Mouse (Mus musculus): ENCODE data around the gene Nip7. TPM values are rescaled to one million over a fixed set of nuclear protein-coding genes. Genes with fewer than 3 reads are reported as not detected.

Nip7 gene
- polyA plus RNA-seq, 1 experiment from 2014 or later: 123 TPM

DNA sequence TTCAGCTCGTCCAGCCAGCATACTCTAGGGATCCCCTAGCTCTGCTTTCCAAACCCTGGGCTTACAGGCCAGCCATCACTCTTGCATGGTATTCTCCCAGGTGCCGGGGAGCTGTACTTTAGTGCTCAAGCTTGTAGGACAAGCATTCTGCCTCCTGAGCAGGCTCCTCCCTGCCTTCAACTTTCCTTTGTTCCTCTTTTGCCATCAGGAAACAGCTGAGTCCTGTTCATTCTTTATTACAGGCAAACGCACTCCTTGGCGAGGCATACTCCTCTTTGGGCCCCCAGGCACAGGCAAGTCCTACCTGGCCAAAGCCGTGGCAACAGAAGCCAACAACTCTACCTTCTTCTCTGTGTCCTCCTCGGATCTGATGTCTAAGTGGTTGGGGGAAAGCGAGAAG lies 16.0 kb upstream of the Nip7 start:
- Histone ChIP-seq H3K36me3 (replicated peaks) (peaks cover 84% of the 10 kb centered on the region), H3K27ac (replicated peaks) (no peak overlapping the region), H3K4me3 (no peak overlapping the region), H3K27me3 (replicated peaks; ENCODE audit: low read depth, poor library complexity, severe bottlenecking) (no peaks in the 10 kb centered on the region), H3K4me1 (no peaks in the 10 kb centered on the region), H3K9me3 (no peaks in the 10 kb centered on the region)
- 87% methylated on average over 7 of the region's 7 CpGs for WGBS
- DNase-seq (ENCODE audit: low spot score): no peak

DNA sequence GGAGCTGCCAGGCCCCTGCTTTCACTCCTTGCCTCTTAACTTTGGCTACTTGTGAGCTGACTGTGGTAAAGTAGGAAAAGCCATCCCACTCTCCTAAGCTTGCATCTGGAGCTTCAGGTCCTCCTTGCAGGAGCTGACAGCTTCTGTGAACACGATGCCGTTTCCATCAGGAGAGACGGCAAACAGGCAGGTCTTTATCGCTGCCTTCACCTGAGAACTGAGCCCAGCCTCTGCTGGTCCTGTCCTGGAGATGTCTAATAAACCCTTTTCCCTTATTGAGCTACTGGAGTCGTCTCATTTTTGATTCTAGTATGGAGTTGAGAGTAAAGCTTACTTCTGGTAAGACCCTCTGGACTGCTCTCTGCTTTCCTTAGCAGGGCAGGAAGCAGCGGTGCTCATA lies 11.2 kb upstream of the Nip7 start:
- peaks cover 90% of the 10 kb centered on the region for H3K36me3 ChIP-seq (replicated peaks)
- no peak overlapping the region for H3K27ac ChIP-seq (replicated peaks)
- peaks cover 25% of the 10 kb centered on the region for H3K4me1 ChIP-seq
- H3K9me3 ChIP-seq: no peaks in the 10 kb centered on the region
- no peak for DNase-seq (ENCODE audit: low spot score)
- no peak overlapping the region for H3K4me3 ChIP-seq
- H3K27me3 ChIP-seq (replicated peaks; ENCODE audit: low read depth, poor library complexity, severe bottlenecking): no peaks in the 10 kb centered on the region
- 93% methylated on average over 6 of the region's 6 CpGs for WGBS

DNA sequence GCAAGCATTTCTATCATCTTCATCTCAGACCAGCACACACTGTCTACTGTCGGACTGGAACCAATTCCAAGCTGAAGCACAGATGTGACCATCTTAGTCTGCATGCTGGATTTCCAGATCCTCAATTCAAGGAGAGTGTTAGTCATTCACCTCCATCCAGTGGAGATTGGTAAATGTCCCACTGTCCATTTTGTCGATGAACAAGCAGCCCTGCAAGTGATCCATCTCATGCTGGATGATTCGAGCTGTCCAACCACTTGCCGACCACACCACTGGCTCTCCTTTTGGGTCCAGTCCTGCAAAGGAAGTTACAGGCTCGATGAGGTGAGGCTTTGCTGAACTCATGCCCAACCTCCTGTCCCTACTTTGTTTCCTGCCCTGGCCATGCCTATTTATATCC lies 9.7 kb upstream of the Nip7 start:
- Histone ChIP-seq H3K4me1 (peaks cover 25% of the 10 kb centered on the region), H3K27ac (replicated peaks) (no peak overlapping the region)

DNA sequence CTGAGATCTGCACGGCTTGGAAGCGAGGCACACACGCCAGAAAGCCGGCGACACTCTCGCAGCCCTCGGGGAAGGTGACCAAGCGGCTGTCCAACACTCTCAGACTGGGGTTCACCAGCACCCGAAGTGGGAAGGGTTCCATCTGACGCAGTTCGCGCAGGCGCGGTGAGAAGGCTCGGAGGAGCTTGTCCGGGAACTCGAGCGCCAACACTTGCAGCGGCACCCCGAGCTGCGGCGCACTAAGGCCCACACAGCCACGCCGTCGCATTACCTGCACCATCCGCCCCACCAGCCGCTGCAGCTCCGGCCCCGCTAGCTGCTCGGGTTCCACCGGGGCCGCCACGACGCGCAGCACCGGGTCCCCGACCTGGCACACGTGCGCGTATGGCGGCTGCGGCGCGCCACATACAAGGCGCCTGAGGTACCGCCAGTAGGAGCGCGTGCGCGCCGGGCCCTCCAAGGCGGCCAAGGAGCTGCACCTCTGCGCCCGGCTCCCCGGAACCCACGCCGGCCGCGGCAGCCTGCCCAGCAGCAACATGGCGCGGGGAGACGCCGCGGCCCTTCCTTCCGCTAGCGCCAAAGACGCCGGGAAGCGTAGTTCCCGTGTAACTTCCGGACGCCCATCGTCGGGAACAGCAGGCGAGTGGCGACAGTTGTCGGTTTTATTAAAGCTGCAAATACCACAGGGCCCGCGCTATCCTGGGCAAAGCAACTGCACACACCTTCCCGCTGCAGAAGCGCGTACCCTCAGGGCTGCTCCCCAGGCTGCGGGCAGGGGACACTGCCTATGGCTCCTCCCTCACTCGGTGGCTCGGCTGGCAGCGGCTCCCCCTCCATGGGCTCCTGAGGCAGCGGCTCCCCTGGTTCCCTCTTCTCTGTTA lies 8.4 kb upstream of the Nip7 start, which contains the start of gene Pdf:
TSS of gene Pdf (minus strand) at position 554 of the 881 bp plus-strand sequence.
- peaks cover 90% of the 10 kb centered on the region for H3K36me3 ChIP-seq (replicated peaks)
- H3K9me3 ChIP-seq: no peaks in the 10 kb centered on the region
- no peaks in the 10 kb centered on the region for H3K27me3 ChIP-seq (replicated peaks; ENCODE audit: low read depth, poor library complexity, severe bottlenecking)
- H3K4me1 ChIP-seq: peaks cover 25% of the 10 kb centered on the region
- peak within 1 kb of the TSS; percentile 94 for H3K27ac ChIP-seq (replicated peaks)
- peak; percentile 82 for DNase-seq (ENCODE audit: low spot score)
- H3K4me3 ChIP-seq: peak within 1 kb of the TSS; percentile 95
- WGBS: under 1% methylated on average over 87 of the region's 87 CpGs

More for the DNA sequence above, 9.7 kb upstream of the Nip7 start:
- no peak for DNase-seq (ENCODE audit: low spot score)
- no peaks in the 10 kb centered on the region for H3K27me3 ChIP-seq (replicated peaks; ENCODE audit: low read depth, poor library complexity, severe bottlenecking)
- WGBS: 88% methylated on average over 5 of the region's 5 CpGs
- H3K36me3 ChIP-seq (replicated peaks): peaks cover 90% of the 10 kb centered on the region
- H3K4me3 ChIP-seq: peak overlapping the region; percentile 95
- H3K9me3 ChIP-seq: no peaks in the 10 kb centered on the region

DNA sequence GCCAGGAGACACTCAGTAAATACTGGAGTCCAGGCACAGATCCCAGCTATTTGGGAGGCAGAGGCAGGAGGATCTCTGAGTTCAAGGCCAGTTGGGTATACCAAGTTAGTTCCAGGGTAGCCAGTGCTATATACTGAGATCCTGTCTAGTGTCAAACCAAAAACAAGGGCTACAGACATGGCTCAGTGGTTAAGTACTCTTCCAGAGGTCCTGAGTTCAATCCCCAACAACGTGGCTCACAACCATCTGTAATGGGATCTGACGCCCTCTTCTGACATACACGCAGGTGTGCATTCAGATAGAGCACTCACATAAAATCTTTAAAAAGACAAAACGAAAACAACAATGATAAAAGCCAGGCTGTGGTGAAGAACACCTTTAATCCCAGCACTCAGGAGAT lies 7.2 kb upstream of the Nip7 start:
- H3K27ac ChIP-seq (replicated peaks): no peak overlapping the region
- H3K36me3 ChIP-seq (replicated peaks): peaks cover 90% of the 10 kb centered on the region
- H3K4me3 ChIP-seq: peak overlapping the region; percentile 95
- H3K4me1 ChIP-seq: peaks cover 25% of the 10 kb centered on the region
- H3K9me3 ChIP-seq: no peaks in the 10 kb centered on the region
- H3K27me3 ChIP-seq (replicated peaks; ENCODE audit: low read depth, poor library complexity, severe bottlenecking): no peaks in the 10 kb centered on the region
- DNase-seq (ENCODE audit: low spot score): no peak
- 96% methylated on average over 4 of the region's 4 CpGs for WGBS

DNA sequence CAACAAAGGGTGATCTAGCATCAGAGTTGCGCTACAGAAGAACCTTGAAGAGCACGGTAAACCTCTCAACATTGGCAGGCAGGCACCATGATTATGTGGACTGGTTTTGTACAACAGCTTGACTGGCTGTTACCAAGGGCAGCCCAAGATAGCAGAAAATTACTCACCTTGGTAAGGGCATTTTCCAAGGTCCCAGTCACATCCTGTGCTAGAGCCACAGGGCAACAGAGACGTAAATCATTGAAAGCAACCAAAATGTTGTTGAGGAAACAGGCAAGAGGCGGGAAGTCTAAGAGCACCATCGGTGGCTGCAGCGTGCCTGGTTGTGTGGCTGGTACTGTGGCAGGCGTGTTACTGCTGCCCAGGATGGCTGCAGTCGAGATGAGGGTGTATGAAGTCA lies 4.6 kb upstream of the Nip7 start:
- DNase-seq (ENCODE audit: low spot score): no peak
- Histone ChIP-seq H3K4me1 (peaks cover 38% of the 10 kb centered on the region), H3K27ac (replicated peaks) (no peak overlapping the region), H3K36me3 (replicated peaks) (peaks cover 71% of the 10 kb centered on the region), H3K4me3 (no peak overlapping the region), H3K9me3 (no peaks in the 10 kb centered on the region), H3K27me3 (replicated peaks; ENCODE audit: low read depth, poor library complexity, severe bottlenecking) (no peaks in the 10 kb centered on the region)
- WGBS: 94% methylated on average over 8 of the region's 8 CpGs

DNA sequence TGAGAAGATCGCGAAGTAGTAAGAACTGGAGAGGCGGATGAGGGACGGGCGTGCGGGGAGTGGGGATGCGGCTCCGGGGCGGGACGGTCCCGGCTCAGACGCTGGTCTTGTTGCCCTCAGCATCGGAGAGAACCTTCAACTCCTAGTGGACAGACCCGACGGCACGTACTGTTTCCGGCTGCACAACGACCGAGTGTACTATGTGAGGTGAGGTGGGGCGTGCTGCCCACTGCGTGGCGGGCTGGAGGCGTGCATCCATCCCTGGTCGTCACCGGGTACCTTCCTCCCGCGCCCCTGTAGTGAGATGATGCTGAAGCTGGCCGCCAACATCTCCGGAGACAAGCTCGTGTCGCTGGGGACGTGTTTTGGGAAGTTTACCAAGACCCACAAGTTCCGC lies 294 bp downstream of the Nip7 start:
- Histone ChIP-seq H3K27me3 (replicated peaks; ENCODE audit: low read depth, poor library complexity, severe bottlenecking) (no peaks in the 10 kb centered on the region), H3K27ac (replicated peaks) (peak overlapping the region; percentile 88), H3K36me3 (replicated peaks) (peaks cover 64% of the 10 kb centered on the region), H3K4me1 (peaks cover 25% of the 10 kb centered on the region), H3K4me3 (peak overlapping the region; percentile 87), H3K9me3 (no peaks in the 10 kb centered on the region)
- no peak for DNase-seq (ENCODE audit: low spot score)
- under 1% methylated on average over 33 of the region's 33 CpGs for WGBS

DNA sequence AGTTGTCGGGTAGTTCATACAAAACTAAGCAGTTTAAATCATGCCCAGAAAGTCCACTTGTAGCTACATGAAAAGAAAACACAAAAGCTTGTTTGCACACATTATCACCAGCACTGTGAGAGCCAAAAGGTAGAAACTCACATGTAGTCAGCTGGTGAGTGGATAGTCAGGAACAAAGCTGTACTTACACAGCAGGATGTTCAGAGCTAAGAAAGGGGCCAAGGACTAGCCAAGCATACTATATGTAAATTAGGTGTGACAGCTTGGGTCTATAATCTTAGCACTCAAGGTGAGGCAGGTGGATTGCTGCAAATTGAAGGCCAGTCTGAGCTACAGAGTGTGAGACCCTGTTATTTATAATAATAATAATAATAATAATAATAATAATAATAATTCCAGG lies 5.9 kb downstream of the Nip7 start:
- Histone ChIP-seq H3K36me3 (replicated peaks) (peaks cover 33% of the 10 kb centered on the region), H3K4me1 (peaks cover 13% of the 10 kb centered on the region), H3K4me3 (no peak overlapping the region), H3K27ac (replicated peaks) (no peak overlapping the region), H3K27me3 (replicated peaks; ENCODE audit: low read depth, poor library complexity, severe bottlenecking) (no peaks in the 10 kb centered on the region), H3K9me3 (no peaks in the 10 kb centered on the region)
- no peak for DNase-seq (ENCODE audit: low spot score)
- 86% methylated on average over 1 of the region's 1 CpGs for WGBS

DNA sequence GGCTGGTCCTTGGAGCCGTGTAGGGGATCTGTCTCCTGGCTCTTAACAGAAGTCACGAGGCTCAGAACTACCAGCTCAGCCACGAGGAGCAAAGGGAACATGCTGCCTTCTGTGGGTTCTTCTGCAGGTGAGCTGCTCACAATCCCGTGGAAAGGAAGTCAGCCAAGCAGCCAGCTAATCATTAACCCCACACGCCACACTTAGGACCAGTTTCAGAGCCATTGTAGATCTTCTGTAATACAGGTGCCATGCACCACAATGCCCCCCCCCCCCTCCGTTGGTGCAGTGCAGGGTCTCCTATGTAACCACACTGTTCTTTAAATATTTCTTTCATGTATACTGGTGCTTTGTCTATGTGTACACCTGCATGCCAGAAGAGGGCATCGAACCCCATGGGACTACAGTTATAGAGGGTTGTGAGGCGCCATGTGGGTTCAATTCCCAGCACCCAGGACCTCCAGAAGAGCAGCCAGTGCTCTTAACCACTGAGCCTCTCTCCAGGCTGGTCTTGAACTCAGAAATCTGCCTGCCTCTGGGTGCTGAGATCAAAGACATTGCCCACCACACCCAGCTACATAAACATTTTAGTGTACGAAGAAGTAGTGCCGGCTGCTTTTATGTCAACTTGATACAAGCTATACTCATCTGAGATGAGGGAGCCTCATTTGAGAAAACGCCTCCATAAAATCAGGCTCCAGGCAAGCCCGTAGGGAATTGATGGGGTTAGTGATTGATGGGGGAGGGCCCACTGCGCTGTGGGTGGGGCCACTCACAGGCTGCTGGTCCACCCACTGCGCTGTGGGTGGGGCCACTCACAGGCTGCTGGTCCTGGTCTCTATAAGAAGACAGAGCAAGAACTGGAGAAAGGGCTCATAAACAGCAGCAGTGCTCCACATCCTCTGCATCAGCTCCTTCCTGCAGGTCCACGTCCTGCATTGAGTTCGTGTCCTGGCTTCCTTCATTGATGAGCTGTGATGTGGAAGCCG lies 9.1 kb downstream of the Nip7 start, which contains the start of gene Tmed6:
TSS of gene Tmed6 (minus strand) at position 134 of the 986 bp plus-strand sequence.
- 67% methylated on average over 17 of the region's 17 CpGs for WGBS
- peaks cover 32% of the 10 kb centered on the region for H3K36me3 ChIP-seq (replicated peaks)
- H3K4me3 ChIP-seq: no peak within 1 kb of the TSS

DNA sequence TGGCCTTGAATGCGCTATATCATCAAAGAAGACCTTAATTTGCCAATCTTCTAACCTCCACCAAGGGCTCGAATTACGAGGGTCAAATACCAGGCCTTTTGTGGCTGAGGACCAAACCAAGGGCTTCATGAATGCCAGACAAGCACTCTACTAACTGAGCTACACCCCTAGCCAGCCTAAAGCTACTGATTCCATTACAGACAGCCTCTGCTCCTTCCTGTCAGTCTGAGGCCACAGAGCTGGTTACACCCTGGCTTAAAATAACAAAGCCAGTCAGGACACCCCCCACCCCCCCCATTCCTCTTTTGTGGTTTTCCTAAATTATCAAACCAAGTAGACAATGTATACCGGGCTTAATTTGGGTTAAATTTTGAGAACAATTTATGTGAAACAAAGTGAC lies 17.0 kb downstream of the Nip7 start:
- H3K4me1 ChIP-seq: peaks cover 14% of the 10 kb centered on the region
- WGBS: 74% methylated on average over 4 of the region's 4 CpGs
- no peak overlapping the region for H3K27ac ChIP-seq (replicated peaks)
- no peak overlapping the region for H3K4me3 ChIP-seq
- H3K27me3 ChIP-seq (replicated peaks; ENCODE audit: low read depth, poor library complexity, severe bottlenecking): no peaks in the 10 kb centered on the region
- H3K9me3 ChIP-seq: no peaks in the 10 kb centered on the region
- no peak for DNase-seq (ENCODE audit: low spot score)
- peaks cover 98% of the 10 kb centered on the region for H3K36me3 ChIP-seq (replicated peaks)

More for the DNA sequence above, 9.1 kb downstream of the Nip7 start, which contains the start of gene Tmed6:
- Histone ChIP-seq H3K4me1 (0 out of 2 replicates have a peak, but pooled peaks cover 8% of the 10 kb centered on the region), H3K27me3 (replicated peaks; ENCODE audit: low read depth, poor library complexity, severe bottlenecking) (no peaks in the 10 kb centered on the region), H3K9me3 (no peaks in the 10 kb centered on the region), H3K27ac (replicated peaks) (no peak within 1 kb of the TSS)
- no peak for DNase-seq (ENCODE audit: low spot score)

DNA sequence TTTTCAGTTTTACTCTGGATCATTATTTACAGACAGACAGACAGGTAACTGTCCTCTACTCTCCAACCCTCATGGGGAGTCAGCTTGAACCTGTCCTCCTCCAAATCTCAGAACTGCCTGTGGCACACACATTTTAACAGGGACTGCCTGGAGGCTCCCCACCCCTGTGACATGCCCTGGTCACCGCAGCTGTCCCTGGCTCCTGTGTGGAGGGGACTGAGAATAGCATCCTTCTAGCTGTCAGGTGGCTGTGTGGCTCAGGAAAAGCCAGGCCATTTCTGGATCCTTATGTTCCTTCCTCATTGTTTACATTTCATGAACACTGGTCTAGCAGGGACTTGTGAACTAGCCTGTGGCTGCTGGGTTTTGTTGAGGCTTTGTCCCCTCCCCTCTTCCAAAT lies 17.5 kb downstream of the Nip7 start:
- Histone ChIP-seq H3K27ac (replicated peaks) (no peak overlapping the region), H3K9me3 (no peaks in the 10 kb centered on the region), H3K4me1 (peaks cover 14% of the 10 kb centered on the region), H3K36me3 (replicated peaks) (peaks cover 98% of the 10 kb centered on the region), H3K4me3 (no peak overlapping the region), H3K27me3 (replicated peaks; ENCODE audit: low read depth, poor library complexity, severe bottlenecking) (no peaks in the 10 kb centered on the region)
- 79% methylated on average over 1 of the region's 1 CpGs for WGBS
- no peak for DNase-seq (ENCODE audit: low spot score)

DNA sequence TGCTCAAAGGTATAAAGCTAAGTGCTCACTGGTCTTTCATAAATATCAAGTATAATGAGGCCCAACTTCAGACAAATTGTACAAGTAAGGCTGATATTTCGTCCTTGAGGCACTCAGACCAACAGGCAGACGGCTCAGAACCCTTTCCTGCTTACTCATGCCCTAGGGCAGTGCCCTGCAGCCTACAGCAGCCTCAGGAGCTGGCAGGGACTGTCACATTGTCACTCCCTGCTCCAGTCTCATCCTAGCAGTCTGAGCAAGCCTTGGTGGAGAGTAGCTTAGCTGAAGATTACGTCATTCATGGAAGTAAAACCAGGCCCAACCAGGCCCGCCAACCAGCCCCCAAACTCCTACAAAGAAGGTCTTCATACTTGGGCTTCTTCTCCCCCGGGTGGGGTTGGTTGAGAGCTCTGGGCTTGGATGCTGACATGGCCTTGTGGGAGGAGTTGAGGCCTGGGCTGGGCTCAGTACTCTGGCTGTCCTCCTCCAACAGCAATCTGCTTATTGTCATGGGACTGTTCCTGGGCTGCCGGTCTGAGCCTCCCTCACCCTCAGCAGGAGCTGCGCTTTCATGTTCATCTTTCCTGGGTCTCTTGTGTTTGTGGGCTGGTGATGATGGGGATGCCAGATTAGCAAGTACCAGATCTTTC lies 19.7 kb downstream of the Nip7 start:
- no peaks in the 10 kb centered on the region for H3K27me3 ChIP-seq (replicated peaks; ENCODE audit: low read depth, poor library complexity, severe bottlenecking)
- DNase-seq (ENCODE audit: low spot score): no peak
- no peak overlapping the region for H3K4me3 ChIP-seq
- H3K9me3 ChIP-seq: no peaks in the 10 kb centered on the region
- H3K27ac ChIP-seq (replicated peaks): no peak overlapping the region
- H3K4me1 ChIP-seq: peaks cover 14% of the 10 kb centered on the region
- 92% methylated on average over 7 of the region's 7 CpGs for WGBS
- H3K36me3 ChIP-seq (replicated peaks): peaks cover 99% of the 10 kb centered on the region

Data from embryonic facial prominence, embryonic 10.5 days (tissue).